Mouse (Mus musculus) layer of hippocampus, postnatal 36 days (tissue): ENCODE measurements at regions not wholly inside any gene's neighbourhood (a gene's known extent, or its start where the extent isn't known, plus 50 kb on each side); places are given as distances from the start of the nearest gene placed in this dataset.

Experiments
- DNase-seq, 2 experiments: peaks; one replicate each; pipeline ENCODE4 v3.0.0; 2022

GRCm38 (mm10) chr10:60936659-60937516 lies 105.5 kb upstream of the Unc5b start:
- no peak for DNase-seq

DNA sequence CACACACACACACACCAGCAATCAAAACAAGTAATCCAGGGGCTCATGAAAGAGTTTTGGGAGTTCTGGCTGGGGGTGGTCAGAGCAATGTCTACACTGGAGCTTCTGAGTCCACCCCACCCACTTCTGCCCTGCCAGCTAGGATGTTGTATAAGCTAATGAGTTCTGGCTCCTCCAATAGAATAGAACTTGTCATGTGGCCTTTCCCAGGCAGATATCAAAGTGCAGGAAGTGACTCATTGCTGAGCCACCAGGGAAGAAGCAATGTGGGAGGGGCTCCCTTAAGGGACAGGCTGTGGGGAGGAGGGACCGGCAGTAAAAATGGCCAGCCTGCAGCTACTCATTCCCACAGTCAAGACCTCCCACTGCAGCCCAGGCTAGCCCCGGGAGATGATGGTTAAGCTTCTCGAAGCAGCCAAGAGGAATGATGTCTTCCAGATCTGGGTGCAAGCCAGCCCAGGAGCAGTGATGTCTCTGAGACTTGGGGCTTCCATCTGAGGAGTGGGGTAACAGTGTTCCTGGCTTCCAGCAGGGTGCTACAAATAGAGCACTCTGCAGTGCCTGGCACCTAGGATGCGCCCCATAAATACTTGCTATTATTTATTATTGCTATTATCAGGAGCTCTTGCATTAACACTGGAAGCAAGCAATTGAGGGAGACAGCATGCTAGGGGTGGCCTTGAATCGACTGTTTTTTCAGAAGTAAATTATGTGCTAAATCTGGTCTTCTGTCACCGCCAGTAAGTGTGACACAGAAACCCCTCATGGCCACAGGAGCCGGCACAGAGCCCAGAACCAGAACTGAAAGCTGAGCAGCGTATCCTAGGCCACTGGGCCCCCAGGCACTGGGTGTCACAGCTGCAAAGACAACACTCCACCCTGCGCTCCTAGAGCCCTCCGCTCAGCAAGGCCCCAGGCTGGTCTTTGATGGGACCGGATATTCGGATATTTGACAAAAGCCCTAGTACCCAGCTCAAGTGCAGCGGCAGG lies 103.2 kb upstream of the Unc5b start:
- peak in 1 of 2 experiments; percentile 21 for DNase-seq

- DNase-seq, result no peak
These were observed 102.5 kb upstream of the Unc5b start for GRCm38 (mm10) chr10:60933891-60934290.

DNA sequence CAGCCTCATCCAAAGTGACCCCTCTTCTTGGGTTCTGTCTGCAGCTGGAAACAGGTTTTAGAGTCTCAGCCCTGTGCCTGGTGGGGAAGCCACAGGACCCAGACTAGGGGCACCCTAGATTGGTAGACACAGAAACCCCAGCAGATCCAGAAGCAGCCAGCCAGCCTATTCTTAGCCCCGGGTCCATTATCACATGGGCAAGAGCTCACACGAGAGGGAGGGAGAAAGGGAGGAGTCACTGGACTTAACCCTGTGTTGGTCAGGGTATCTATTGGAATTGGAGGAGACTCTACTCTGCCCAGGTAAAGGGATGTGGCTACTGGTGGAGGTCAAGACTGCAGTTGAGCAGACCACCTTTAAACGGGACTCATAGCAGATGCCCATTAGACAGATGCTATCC lies 101.5 kb upstream of the Unc5b start:
- DNase-seq, result no peak

- DNase-seq, result no peak
These were observed 100.6 kb upstream of the Unc5b start for GRCm38 (mm10) chr10:60931891-60932378.

GRCm38 (mm10) chr10:60928646-60929045 lies 97.3 kb upstream of the Unc5b start:
- DNase-seq, result no peak

- DNase-seq, result no peak
These were observed 96.8 kb upstream of the Unc5b start for GRCm38 (mm10) chr10:60928164-60928563.

- DNase-seq, result no peak
These were observed 95.3 kb upstream of the Unc5b start for GRCm38 (mm10) chr10:60926632-60927031.

- DNase-seq, result no peak
These were observed 94.3 kb upstream of the Unc5b start for GRCm38 (mm10) chr10:60925644-60926043.

- DNase-seq, result no peak
These were observed 93.8 kb upstream of the Unc5b start for GRCm38 (mm10) chr10:60925198-60925597.

GRCm38 (mm10) chr10:60923806-60924205 lies 92.4 kb upstream of the Unc5b start:
- no peak for DNase-seq

- DNase-seq, result no peak
These were observed 89.2 kb upstream of the Unc5b start for GRCm38 (mm10) chr10:60920621-60921020.

DNA sequence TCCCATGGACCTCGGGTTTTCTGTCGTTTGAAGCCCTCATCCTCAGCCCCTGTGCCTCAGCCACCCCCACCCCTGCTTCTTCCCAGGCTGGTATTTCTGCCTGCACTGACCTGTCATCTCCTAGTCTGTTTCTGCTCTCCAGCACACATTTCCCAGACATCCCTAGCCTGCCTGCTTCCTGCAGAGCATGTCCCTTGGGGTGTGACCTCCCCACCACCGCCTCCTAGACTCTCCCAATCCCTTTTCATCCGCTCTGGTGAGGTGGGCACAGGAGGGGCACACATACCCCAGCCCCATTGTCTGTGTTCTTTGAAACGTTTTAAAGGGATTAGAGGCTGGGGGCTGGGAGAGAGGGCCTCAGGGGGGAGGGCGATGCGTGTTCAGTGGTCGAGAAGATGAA lies 86.6 kb upstream of the Unc5b start:
- DNase-seq, result no peak

- DNase-seq, result no peak
These were observed 83.0 kb upstream of the Unc5b start for GRCm38 (mm10) chr10:60914391-60914790.

DNA sequence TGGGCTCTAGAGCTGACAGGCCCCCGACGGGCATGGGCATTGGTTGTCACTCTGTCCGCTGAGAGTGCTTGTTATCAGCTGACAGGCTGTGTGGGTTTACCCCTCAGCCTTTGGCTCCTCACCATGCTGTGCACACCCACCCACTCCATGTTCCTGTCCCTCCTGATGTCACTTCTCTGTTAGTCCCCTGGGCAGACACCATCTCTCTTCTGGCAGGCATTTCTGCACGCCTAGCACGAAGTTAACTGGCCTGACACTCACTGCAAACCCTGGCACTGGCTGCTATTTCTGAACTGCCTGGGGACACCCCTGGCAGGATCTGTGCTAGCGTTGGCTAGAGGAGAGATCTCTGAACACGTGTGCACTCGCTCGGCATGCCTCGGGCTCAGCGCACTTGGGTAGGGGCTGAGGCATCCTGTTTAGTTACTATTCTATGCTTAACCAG lies 82.1 kb upstream of the Unc5b start:
- DNase-seq, result peak in 1 of 2 experiments; percentile 15

DNA sequence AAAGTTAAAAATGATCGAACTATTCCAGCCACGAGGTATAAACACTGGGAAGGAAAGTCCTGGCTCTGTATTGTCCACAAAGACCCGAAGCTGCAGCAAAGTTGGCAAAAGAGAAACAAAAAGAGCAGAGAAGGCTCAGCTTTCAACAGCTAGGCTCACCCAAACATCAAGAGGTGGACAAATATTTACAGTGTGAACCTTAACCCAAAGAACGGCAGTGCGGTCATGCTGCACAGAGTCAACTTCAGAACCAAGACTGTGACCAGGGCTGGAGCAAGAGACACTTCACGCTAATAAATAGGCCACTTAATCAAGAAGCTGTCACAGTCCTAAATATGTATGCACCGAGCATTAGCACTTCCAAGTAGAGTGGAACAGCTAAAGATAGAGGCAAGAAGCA lies 73.0 kb upstream of the Unc5b start:
- no peak for DNase-seq

DNA sequence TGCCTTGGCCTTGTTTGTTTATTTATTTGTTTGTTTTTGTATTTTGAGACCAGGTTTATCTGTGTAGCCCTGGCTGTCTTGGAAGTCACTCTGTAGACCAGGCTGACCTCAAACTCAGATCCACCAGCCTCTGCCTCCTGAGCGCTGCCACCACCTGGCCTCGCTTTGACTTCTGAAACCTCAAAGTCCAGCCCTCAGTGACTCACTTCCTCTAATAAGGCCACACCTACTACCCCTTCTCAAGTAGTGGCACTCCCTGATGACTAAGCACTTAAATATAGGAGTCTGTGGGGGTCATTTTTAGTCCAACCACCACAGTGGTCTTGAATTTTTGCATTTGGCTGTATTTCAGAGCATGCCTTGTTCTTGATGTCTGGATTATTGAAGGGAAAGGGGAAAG lies 69.6 kb upstream of the Unc5b start:
- DNase-seq, result no peak

DNA sequence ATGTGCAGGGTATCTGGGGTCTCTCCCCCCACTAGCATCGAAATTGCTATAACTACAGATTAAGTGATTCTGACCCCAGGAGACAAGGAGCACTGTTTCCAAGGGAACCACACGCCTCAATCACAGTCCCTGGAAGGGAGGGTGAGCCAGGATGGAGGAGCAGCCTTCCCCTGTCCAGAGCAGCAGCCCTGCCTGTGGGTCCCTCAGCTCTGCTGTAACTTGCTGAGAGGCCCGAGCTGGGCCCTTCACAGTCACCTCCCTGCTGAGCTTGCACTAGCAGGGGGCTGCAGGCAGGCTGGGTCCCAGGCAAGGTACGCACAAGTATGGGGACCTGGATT lies 62.4 kb upstream of the Unc5b start:
- DNase-seq, result no peak

- DNase-seq, result no peak
These were observed 61.9 kb upstream of the Unc5b start for GRCm38 (mm10) chr10:60893130-60893809.

GRCm38 (mm10) chr10:60892730-60893129 lies 61.3 kb upstream of the Unc5b start:
- no peak for DNase-seq

GRCm38 (mm10) chr10:60891476-60892170 lies 60.2 kb upstream of the Unc5b start:
- no peak for DNase-seq

DNA sequence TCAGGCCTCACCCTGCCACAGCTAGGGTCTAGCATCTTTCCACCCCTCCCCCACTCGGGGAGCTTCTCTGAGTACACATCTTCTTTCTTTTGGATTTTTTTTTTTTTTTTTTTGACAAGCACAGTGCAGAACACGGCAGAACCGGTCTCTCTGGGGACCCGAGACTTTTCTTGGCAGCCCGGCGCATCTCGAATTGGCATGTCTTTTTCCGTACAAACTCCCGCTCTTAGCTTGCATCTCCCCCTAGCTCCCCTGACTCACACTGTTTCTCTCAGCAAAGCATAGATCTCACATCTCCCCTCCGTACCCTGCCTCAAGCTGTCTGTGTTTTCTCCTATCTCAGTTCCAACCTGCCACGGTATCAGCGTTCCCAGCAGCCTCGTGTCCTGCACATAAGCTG lies 58.4 kb upstream of the Unc5b start:
- peak in 1 of 2 experiments; percentile 11 for DNase-seq
